Mouse (Mus musculus) midbrain, embryonic 12.5 days (tissue): Measurements from ENCODE around the gene Slc25a12. TPM values are rescaled to one million over a fixed set of nuclear protein-coding genes. Genes with fewer than 3 reads are reported as not detected.

Experiments used
- ATAC-seq: fragments of 200-750 bp; cut with Nextera tagmentation; 2 replicates; pipeline ENCODE4 v1.8.0; 2017; ENCODE audit warnings: low read depth, moderate TSS enrichment, moderate library complexity; ENCODE audit not compliant: low FRiP score
- H3K27ac ChIP-seq: fragments of 300-500 bp; sonication (generic); replicated peaks from 2 replicates; pipeline ENCODE4 v1.5.1; 2016; ENCODE audit warnings: mild to moderate bottlenecking
- H3K27me3 ChIP-seq: fragments of 300-500 bp; sonication (generic); 2 replicates; pipeline ENCODE4 v1.6.1; 2016; ENCODE audit warnings: mild to moderate bottlenecking
- H3K36me3 ChIP-seq: fragments of 300-500 bp; sonication (generic); 2 replicates; pipeline ENCODE4 v1.6.1; 2016
- H3K4me1 ChIP-seq: fragments of 300-500 bp; sonication (generic); 2 replicates; pipeline ENCODE4 v1.6.1; 2016
- H3K4me2 ChIP-seq: fragments of 300-500 bp; sonication (generic); replicated peaks from 2 replicates; pipeline ENCODE4 v1.6.1; 2016; ENCODE audit warnings: mild to moderate bottlenecking, moderate library complexity
- H3K4me3 ChIP-seq: fragments of 300-500 bp; sonication (generic); 2 replicates; pipeline ENCODE4 v1.5.1; 2016; ENCODE audit warnings: mild to moderate bottlenecking
- H3K9ac ChIP-seq: fragments of 300-500 bp; sonication (generic); replicated peaks from 2 replicates; pipeline ENCODE4 v1.6.1; 2016; ENCODE audit warnings: mild to moderate bottlenecking, moderate library complexity
- H3K9me3 ChIP-seq: fragments of 300-500 bp; sonication (generic); 2 replicates; pipeline ENCODE4 v1.6.1; 2016; ENCODE audit warnings: mild to moderate bottlenecking
- WGBS: fragments of 180-500 bp; shearing (Covaris S2); methylation state at CpG from one replicate; pipeline ENCODE4 v1.1.7; 2016; 5-methylcytosine and 5-hydroxymethylcytosine counted together
- polyA plus RNA-seq: library from polyadenylated mRNA; unstranded; fragments of >200 nt; fragmentation: Nextera tagmentation; extraction: Ambion mirVana; gene quantifications from 2 replicates; pipeline ENCODE4 v1.2.1, GENCODE M21; 2016

Slc25a12 gene
- polyA plus RNA-seq, 1 experiment from 2014 or later, result 44.5 TPM

DNA sequence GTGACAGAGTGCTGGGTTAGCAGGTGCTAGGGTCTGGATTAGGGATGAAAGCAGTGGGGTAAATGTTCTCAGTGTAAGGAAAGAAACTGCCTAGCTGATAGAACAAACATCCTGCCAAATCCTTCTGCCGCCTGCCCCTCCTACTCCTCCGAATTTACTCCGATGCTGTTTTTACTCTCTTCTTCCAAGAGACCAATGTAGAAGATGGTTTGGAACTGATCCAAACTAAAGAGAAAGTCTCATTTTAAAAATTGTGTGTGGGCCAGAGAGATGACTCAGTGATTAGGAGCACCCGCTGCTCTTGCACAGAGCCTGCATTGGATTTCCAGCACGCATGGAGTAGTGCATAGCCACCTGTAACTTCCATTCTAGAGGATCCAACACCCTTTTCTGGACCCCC is 4.2 kb upstream of the Slc25a12 start:
- H3K9me3 ChIP-seq, result no peaks in the 10 kb centered on the region
- H3K4me1 ChIP-seq, result peaks cover 8% of the 10 kb centered on the region
- ATAC-seq, result no peak
- H3K4me2 ChIP-seq, result no peak overlapping the region
- H3K27ac ChIP-seq, result no peak overlapping the region
- H3K9ac ChIP-seq, result no peak overlapping the region
- no peaks in the 10 kb centered on the region for H3K36me3 ChIP-seq
- WGBS, result 79% methylated on average over 5 of the region's 5 CpGs
- no peaks in the 10 kb centered on the region for H3K27me3 ChIP-seq
- no peak overlapping the region for H3K4me3 ChIP-seq

DNA sequence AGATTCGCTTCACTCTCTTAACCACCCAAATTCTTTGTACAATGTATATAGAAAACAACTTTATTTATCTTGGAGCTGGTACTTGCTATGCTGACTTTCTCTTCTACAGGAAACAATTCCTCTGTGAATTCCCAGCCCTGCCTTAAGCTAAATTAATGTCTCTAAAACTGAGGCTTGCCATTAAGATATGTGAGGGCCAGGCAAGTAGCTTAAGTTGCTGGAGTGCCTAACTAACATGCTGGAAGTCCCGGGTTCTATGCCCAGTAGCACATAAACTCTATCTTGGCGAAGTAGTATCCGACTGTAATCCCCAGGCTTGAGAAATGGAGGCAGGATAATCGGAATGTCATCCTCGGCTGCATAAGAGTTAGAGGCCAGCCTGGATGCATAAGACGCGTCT is 537 bp upstream of the Slc25a12 start:
- Histone ChIP-seq H3K27ac (no peak overlapping the region), H3K4me2 (peak overlapping the region; percentile 77)
- ATAC-seq, result no peak

DNA sequence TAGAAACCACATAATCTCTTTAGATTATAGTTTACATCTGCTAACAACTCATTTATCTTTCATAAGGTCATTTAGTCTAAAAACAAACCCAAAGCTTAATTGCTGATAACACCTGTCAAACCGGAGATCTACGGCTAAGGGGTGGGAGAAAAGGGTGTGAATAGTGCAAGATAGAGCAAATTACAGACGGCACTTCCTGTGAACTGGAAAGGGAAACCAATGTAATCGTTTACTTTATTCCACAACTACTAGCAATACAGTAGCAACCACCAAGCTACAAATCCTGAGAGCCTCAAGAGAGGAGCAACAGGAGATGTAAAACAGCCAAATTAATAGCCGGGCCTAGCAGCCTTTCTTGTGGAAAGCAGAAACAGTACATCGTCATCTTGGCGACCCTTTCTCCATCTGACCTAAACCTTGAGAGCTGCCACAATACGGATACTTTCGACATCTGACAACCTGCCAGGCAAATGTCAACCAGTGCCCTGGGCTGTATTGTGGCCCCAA is 878 bp downstream of the Slc25a12 start:
- H3K9ac ChIP-seq, result peak overlapping the region; percentile 87
- peak overlapping the region; percentile 77 for H3K4me2 ChIP-seq
- H3K36me3 ChIP-seq, result 0 out of 2 replicates have a peak, but pooled peaks cover 5% of the 10 kb centered on the region
- H3K9me3 ChIP-seq, result no peaks in the 10 kb centered on the region
- peak overlapping the region; percentile 79; the same call in 1 of the 2 replicates for H3K27ac ChIP-seq
- no peaks in the 10 kb centered on the region for H3K27me3 ChIP-seq
- peak overlapping the region; percentile 80 for H3K4me3 ChIP-seq
- WGBS, result 33% methylated on average over 9 of the region's 9 CpGs
- H3K4me1 ChIP-seq, result peaks cover 13% of the 10 kb centered on the region
- no peak for ATAC-seq

More for the DNA sequence above, 537 bp upstream of the Slc25a12 start:
- Histone ChIP-seq H3K27me3 (no peaks in the 10 kb centered on the region), H3K9ac (no peak overlapping the region), H3K9me3 (no peaks in the 10 kb centered on the region), H3K36me3 (no peaks in the 10 kb centered on the region), H3K4me3 (no peak overlapping the region), H3K4me1 (peaks cover 13% of the 10 kb centered on the region)
- 34% methylated on average over 8 of the region's 8 CpGs for WGBS

DNA sequence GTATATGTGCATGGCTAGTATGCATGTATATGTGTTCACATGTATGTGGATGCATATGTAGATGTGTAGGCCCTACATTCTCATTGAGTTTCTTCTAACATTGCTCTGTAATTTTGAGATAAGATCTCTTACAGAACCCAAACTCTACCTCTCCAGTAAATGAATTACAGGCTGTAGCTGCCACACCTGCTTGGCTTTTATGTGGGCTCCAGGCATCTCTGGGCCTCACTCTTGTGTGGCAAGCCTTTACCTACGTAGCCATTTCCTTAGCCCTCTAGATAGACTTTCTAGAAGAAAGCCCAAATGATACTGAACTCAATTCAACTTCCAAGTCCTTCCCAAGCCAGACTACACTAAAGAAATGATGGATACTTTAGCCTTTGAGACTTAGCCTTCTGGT is 7.4 kb downstream of the Slc25a12 start:
- Histone ChIP-seq H3K27ac (no peak overlapping the region), H3K9me3 (no peaks in the 10 kb centered on the region), H3K36me3 (0 out of 2 replicates have a peak, but pooled peaks cover 5% of the 10 kb centered on the region), H3K4me2 (no peak overlapping the region), H3K9ac (no peak overlapping the region), H3K4me3 (no peak overlapping the region), H3K27me3 (no peaks in the 10 kb centered on the region), H3K4me1 (no peaks in the 10 kb centered on the region)
- WGBS, result 88% methylated on average over 1 of the region's 1 CpGs
- ATAC-seq, result no peak

DNA sequence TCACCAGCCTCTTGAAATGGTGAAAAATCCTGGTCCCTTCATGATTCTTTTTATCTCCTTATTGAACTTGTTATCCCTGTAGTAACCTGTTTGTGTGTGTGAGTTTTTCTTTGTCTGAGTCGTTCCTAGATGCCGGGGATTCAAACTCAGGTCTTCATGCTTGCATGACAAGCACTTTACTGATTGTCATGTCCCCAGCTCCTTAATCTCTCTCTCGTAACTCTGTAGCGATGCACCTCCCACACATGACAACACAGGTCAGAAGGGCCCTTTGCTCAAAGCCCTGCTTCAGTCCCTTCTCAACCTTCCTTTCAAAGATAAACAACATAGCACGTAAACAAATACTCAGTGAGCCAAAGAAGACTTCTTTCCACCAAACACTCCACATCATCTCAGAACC is 9.2 kb downstream of the Slc25a12 start:
- no peak for ATAC-seq
- no peaks in the 10 kb centered on the region for H3K27me3 ChIP-seq
- H3K36me3 ChIP-seq, result 0 out of 2 replicates have a peak, but pooled peaks cover 5% of the 10 kb centered on the region
- no peaks in the 10 kb centered on the region for H3K9me3 ChIP-seq
- no peak overlapping the region for H3K9ac ChIP-seq
- H3K27ac ChIP-seq, result no peak overlapping the region
- H3K4me2 ChIP-seq, result no peak overlapping the region
- H3K4me1 ChIP-seq, result 0 out of 2 replicates have a peak, but pooled peaks cover 5% of the 10 kb centered on the region
- 92% methylated on average over 5 of the region's 5 CpGs for WGBS
- no peak overlapping the region for H3K4me3 ChIP-seq

DNA sequence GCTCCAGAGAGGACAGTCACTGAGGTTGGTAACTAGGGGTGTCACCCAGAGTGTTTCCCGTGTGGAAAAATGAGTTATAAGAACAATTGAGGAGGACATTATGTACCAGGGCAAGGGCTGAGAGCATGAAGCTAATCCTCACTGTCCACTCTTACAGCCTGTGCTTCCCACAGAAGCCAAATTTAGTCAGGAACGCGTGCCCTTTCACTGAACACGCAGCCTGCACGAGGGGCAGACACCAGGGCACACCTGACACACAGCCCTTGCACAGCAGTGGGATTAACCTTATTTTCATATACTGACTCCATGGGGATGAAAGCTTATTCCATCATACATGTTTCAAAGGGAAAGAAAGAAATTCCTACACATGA is 13.5 kb downstream of the Slc25a12 start:
- 64% methylated on average over 5 of the region's 5 CpGs for WGBS
- no peak for ATAC-seq
- no peaks in the 10 kb centered on the region for H3K36me3 ChIP-seq
- H3K9ac ChIP-seq, result no peak overlapping the region
- no peak overlapping the region for H3K4me2 ChIP-seq
- no peaks in the 10 kb centered on the region for H3K27me3 ChIP-seq
- 0 out of 2 replicates have a peak, but pooled peaks cover 8% of the 10 kb centered on the region for H3K4me1 ChIP-seq
- no peaks in the 10 kb centered on the region for H3K9me3 ChIP-seq
- no peak overlapping the region for H3K4me3 ChIP-seq
- H3K27ac ChIP-seq, result no peak overlapping the region

DNA sequence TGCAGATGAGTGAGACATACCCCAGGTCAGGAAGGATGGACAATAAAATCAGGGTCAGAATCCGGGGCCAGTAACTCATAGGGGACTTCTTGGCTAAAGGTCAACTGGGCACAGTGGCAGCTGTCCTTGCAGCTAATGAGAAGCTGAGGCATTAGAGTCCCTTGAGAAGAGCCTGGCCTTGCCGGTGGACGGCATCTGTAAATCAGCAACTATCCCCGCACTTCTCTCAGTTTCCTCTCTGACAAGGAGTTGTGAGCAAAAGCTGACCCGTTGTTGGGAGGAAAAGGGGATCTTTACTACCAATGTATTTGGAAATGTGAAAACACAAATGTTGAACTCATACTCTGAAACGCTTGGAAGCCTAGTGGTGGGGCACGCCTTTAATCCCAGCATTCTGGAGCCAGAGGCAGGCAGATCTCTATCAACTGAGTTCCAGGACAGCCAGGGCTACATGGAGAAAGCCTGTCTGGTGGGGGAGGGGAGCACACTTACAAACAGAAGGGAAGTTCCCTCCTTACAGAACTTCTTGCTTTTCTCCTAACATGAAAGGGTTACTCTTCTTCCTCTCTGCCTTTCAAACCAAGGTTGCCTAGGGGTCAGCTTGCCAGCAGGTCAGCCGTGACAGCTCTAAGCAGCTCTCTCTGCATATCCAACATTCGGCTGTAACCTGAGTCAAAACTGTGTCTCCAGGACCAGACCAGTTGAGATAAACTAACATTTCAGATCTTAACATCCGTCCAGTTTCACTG is 14.1 kb downstream of the Slc25a12 start:
- 62% methylated on average over 10 of the region's 10 CpGs for WGBS
- no peak overlapping the region for H3K9ac ChIP-seq
- no peaks in the 10 kb centered on the region for H3K9me3 ChIP-seq
- H3K4me1 ChIP-seq, result 0 out of 2 replicates have a peak, but pooled peaks cover 8% of the 10 kb centered on the region
- no peaks in the 10 kb centered on the region for H3K27me3 ChIP-seq
- H3K4me2 ChIP-seq, result no peak overlapping the region
- H3K27ac ChIP-seq, result no peak overlapping the region
- no peak for ATAC-seq
- no peaks in the 10 kb centered on the region for H3K36me3 ChIP-seq
- no peak overlapping the region for H3K4me3 ChIP-seq

DNA sequence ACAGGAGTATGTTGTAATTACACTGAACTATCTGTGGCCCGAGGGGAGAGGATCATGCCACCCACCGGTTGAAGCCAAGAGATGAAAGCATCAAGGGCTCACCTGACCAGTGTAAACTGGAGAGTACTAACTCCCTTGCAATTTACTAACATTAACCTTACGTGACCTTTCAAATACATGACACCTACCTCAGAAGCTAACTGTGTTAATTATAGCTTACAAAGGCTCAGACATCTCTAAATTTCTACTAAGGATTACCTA is 15.9 kb downstream of the Slc25a12 start:
- Histone ChIP-seq H3K4me2 (no peak overlapping the region), H3K36me3 (no peaks in the 10 kb centered on the region), H3K9me3 (no peaks in the 10 kb centered on the region), H3K4me3 (no peak overlapping the region), H3K9ac (no peak overlapping the region), H3K4me1 (0 out of 2 replicates have a peak, but pooled peaks cover 8% of the 10 kb centered on the region), H3K27me3 (no peaks in the 10 kb centered on the region), H3K27ac (no peak overlapping the region)
- ATAC-seq, result no peak
- WGBS, result 92% methylated on average over 3 of the region's 3 CpGs

DNA sequence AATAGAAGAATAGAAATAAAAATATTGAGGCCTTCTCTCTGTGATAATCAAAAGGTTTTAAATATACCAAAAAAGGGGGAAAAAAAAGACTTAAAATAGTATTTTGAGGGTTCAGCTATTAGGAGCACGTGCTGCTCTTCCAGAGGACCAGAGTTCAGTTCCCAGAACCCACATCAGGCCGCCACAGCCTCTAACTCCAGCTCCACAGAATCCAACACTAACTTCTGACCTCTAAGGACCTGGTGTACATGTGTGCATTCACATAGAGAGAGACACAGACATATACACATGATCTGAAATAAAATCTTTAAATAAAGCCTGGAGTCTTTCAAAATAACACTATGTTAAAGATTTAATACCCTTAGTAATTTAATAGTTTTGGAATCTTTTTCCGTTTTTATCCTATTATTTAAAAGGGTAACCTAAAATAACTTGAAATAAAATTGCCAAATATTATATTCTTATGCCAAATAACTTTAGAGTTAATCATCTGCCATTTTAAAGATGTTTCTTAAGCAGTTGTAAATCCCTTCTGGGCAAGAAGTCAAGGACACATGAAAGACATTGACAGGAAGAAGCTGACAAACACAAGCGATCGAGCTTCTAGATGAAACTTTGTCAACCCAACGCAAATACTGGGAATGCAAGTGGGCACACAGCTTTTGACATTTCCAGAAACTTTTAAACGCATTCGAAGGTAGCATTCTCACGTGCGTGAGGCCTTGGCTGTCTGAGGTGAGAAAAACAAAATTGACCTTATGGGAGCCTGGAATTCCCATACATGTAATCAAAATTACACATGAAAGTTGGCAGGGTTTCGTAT is 16.4 kb downstream of the Slc25a12 start:
- no peak for ATAC-seq
- no peaks in the 10 kb centered on the region for H3K36me3 ChIP-seq
- 89% methylated on average over 11 of the region's 11 CpGs for WGBS
- H3K4me1 ChIP-seq, result 0 out of 2 replicates have a peak, but pooled peaks cover 8% of the 10 kb centered on the region
- no peak overlapping the region for H3K4me3 ChIP-seq
- H3K4me2 ChIP-seq, result no peak overlapping the region
- H3K9me3 ChIP-seq, result no peaks in the 10 kb centered on the region
- no peaks in the 10 kb centered on the region for H3K27me3 ChIP-seq
- H3K27ac ChIP-seq, result no peak overlapping the region
- no peak overlapping the region for H3K9ac ChIP-seq

DNA sequence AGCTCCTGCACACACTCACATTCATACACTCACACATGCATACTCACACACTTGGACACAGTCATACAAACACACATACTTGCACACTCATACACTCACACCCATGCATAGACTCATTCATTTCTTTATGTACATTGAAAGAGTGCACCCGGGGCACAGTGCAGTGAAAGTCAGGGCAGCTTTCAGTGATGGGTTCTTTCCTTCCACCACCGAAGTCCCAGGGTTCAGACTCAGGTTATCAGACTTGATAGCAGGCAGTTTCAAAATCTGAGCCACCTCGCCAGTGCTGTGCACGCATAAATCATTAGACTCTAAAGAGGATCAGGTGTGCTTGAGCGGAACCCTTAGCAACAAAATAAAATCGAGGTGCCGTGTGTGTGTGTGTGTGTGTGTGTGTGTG is 17.4 kb downstream of the Slc25a12 start:
- Histone ChIP-seq H3K9ac (no peak overlapping the region), H3K4me1 (0 out of 2 replicates have a peak, but pooled peaks cover 8% of the 10 kb centered on the region), H3K27ac (no peak overlapping the region), H3K9me3 (no peaks in the 10 kb centered on the region), H3K27me3 (no peaks in the 10 kb centered on the region), H3K4me2 (no peak overlapping the region), H3K4me3 (no peak overlapping the region), H3K36me3 (no peaks in the 10 kb centered on the region)
- 88% methylated on average over 7 of the region's 7 CpGs for WGBS
- no peak for ATAC-seq

DNA sequence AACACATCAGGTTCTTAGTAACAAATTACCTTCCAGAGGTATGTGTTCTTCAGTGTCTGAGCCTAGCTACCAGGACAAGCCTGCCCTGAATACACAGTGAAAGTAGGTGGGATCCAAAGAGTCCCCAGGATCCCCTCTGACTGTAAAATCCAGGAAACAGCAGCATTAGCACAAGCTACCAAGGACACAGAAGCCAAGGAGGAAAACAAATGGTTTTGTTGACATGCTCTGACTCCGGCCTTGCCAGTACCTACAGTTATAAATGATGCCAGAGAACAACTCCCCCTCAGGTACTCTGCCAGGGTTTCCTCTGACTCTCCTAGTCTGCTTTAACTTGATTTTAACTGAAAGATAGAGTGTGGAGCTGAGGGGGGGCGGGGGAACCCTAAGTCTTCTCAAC is 18.0 kb downstream of the Slc25a12 start:
- Histone ChIP-seq H3K27me3 (no peaks in the 10 kb centered on the region), H3K4me1 (0 out of 2 replicates have a peak, but pooled peaks cover 8% of the 10 kb centered on the region), H3K9ac (no peak overlapping the region), H3K9me3 (no peaks in the 10 kb centered on the region), H3K36me3 (no peaks in the 10 kb centered on the region), H3K4me3 (no peak overlapping the region), H3K27ac (no peak overlapping the region), H3K4me2 (no peak overlapping the region)
- no peak for ATAC-seq
- 93% methylated on average over 2 of the region's 2 CpGs for WGBS
